Mouse (Mus musculus) brain, adult 2 months (tissue): ENCODE measurements around the gene Vamp8.

ENCODE experiments used
- DNase-seq: peaks from one replicate; pipeline ENCODE4 v3.0.0; 2011; ENCODE audit warnings: low read depth, low spot score

The Vamp8 gene

DNA sequence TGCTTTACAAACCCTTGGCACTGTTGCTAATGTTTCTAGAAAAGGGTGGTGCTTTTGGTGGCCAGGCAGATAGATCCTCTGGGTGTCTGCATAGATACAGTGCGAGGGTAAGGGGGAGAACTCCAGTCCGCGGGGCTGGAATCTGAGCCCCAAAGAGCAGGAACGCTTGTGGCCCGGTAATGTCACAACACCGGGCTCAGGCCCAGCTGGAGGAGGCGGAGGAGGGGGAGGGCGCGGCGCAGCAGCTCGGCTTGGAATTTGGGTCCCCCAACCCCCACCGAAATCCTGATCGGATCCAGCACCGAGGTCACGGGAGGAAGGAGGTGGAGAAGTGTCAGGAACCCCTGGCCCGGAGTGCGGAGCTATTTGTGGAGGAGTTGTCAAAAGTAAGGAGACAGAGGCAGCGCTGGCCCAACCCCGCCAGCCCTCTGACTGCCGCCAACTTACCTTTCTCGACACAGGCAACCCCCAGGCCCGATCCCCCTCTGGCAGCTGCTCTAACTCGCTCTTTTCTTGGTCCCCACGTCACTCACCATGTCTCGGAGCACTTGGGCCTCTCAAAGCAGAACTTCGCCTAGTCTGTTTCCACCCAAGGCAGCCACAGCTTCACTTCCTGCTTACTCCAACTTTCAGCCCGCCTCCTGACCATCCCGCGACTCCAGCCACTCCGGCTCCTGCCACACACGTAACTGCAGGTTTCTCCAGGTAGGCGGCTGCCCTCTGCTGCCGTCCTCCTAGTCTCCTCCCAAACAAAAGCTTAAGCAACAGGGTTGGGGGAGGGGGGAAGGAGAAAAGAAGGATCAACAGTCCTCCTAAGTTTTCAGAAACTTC lies at the start of gene Vamp8:
Gene Vamp8, minus strand, starts transcription at position 763 of the 831 bp plus-strand sequence.
- peak; percentile 61 for DNase-seq

- DNase-seq, result peak; percentile 98
Observed at GRCm38 (mm10) chr6:72439355-72440185, 49.1 kb upstream of the Vamp8 start, which contains the start of gene Mat2a. Gene Mat2a (minus strand): TSS chr6:72439558.

DNA sequence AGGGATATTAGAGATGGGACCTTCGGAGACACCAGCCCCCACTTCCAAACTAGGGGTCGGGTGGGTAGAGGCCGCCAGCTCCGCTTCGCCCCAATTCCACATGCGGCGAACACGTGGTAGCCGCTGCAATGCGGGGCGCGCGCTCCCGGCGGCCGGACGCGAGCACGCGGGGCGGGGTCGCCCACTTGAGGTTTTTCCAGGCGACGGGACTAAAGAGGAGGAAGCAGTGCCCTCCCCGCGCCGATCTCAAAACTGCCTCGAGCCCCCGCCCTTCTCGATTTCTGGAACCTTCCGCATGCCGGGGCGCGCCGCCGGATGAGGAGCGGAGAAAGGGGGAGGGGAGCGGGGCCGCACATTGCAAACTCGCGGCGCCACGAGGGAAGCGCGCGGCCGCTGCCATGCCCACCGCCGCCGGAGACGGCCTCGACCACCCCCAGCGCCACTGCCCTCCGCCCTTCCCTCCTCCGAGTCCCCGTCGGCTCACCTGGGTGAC lies 48.4 kb upstream of the Vamp8 start:
- peak; percentile 96 for DNase-seq

DNA sequence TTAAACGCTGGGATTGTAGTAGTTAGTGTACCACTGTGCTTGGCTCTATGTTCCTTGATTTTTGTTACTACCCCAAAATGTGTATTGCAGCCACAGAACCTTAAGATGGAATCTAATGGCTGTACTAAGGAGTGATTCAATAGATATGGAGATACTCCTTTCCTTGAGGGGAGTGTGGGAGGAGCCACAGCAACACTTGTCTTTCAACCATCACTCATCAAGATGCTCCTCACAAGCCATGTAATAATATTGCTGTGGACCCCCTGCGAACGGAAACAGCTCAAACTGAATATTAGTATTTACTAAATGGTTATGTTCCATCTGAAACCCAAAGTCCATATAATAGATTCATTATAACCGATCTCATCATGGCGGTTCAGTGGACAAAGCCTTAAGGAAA lies 47.7 kb upstream of the Vamp8 start:
- no peak for DNase-seq

- no peak for DNase-seq
Observed at GRCm38 (mm10) chr6:72432153-72432552, 41.6 kb upstream of the Vamp8 start.

- DNase-seq, result peak; percentile 82
Observed at GRCm38 (mm10) chr6:72430989-72431921, 40.8 kb upstream of the Vamp8 start.

DNA sequence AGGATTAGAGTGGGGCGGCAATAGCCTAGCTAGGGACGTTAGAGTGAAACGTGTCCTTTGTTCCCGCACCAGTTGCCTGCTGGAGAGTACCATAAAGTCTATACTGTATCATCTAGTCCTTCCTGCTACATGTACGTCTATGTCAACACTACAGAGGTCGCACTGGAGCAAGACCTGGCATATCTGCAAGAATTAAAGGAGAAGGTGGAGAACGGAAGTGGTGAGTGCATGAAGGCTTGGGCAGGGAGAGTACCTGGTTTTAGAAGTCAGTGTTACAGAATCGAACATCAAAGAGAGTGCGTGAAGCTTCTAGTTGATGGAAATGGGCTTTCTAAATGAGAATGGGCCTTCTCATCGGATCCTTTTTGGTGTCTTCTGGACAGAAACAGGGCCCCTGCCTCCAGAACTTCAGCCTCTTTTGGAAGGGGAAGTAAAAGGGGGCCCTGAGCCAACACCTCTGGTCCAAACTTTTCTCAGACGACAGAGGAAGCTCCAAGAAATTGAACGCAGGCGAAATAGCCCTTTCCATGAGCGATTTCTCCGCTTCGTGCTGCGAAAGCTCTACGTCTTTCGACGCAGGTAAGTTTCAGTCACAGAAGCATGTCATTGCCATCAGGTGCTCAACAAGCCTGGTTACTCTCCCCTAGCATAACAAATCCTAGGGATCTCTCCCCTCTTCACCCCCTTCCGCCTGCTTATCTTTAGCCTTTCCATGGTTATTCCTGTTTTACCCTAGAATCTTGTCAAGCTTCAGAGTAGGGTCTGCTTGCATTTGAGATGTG lies 38.7 kb upstream of the Vamp8 start:
- no peak for DNase-seq

DNA sequence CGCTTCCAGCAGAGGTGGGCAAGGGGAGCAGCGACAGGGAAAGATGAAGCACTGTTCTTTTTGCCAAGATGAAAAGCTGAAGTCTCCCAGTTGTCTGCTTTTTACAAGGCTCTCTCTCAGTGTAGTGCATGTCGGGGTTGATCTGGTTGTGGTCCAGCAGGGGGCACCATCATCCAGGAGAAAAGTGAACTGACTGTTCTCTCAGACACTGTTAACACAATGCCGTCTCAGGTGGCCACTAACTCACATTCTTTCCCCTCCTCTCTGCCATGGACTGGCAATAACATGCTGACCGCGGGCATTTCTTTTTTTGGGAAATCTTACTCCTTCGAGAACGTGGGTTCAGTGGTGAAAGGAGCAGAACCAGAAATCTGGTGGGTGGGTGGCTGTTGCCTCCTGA lies 37.5 kb upstream of the Vamp8 start:
- DNase-seq, result peak; percentile 85

- DNase-seq, result no peak
Observed at GRCm38 (mm10) chr6:72425646-72426045, 35.1 kb upstream of the Vamp8 start.

DNA sequence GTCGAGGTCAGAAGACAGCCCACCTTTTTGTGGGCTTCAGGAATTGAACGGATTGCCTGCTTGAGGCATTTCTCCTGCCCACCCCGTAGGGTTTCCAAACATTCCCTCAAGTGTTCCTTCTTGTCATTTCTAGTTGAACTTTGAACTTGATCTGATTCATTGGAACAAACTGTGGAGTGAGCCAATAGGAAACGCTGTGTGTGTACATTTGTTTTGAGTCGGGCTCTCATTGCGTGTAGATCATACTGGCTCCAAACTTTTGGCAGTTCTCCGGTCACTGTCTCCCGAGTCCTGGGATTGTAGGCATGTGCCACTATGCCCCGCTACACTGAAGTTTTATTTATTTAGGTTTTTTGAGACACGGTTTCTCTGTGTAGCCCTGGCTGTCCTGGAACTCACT lies 30.4 kb upstream of the Vamp8 start:
- no peak for DNase-seq

DNA sequence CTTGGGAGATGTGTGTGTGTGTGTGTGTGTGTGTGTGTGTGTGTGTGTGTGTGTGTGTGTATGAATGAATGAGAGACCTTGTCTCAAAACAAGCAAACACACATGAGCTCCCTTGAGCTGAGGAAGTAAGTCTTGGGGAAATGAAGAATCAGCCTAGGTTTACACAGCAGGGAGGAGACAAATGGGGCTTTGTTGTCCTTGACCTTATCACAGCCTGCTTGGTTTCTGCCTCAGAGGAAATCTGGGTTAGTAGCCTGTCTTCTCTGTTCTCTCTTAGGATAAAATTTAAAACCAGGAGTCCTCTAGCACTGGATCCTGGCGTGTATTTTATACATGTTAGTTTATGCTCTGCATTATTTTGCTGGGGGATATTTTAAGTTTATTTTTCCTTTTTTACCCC lies 29.3 kb upstream of the Vamp8 start:
- DNase-seq, result no peak

DNA sequence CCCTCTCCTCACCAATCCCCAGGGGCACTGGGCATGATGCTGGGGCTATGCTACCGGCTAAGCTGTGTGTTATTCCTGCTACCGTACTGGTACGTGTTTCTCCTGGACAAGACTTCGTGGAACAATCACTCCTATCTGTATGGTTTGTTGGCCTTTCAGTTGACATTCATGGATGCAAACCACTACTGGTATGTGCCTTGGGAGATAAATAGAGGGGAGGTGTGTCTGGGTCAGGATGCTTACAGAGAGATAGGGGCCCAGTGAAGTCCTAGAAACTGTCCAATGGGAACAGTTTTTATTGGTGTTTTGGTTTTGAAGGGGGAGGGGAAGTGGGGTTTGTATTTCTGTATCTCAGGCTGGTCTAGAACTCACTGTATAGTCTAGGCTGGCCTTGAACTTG lies 27.8 kb upstream of the Vamp8 start:
- no peak for DNase-seq

- DNase-seq, result no peak
Observed at GRCm38 (mm10) chr6:72415964-72416772, 25.7 kb upstream of the Vamp8 start.

- no peak for DNase-seq
Observed at GRCm38 (mm10) chr6:72415181-72415580, 24.7 kb upstream of the Vamp8 start.

GRCm38 (mm10) chr6:72414076-72414756 lies 23.7 kb upstream of the Vamp8 start, which contains the start of gene Ggcx:
Gene Ggcx (plus strand): TSS chr6:72414308.
- DNase-seq, result peak; percentile 97

DNA sequence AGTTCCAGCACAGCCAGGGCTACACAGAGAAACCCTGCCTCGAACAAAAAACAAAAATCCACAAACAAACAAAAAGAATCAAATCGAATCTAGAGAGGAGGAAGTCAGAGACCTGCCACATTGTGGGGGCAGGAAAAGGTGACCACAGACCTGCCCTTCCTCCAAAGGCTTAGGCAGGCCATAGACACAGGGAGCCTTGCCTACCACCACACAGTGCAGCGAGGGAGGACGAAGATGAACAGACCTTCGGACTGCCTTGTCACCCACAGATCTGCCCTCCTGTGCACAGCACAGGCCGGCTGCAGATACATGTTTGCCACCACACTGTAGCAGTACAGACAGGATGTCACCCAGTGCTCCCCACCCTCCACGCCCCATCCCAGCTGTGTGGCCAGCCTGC lies 20.0 kb upstream of the Vamp8 start:
- DNase-seq, result no peak

GRCm38 (mm10) chr6:72410003-72410402 lies 19.5 kb upstream of the Vamp8 start:
- DNase-seq, result no peak

DNA sequence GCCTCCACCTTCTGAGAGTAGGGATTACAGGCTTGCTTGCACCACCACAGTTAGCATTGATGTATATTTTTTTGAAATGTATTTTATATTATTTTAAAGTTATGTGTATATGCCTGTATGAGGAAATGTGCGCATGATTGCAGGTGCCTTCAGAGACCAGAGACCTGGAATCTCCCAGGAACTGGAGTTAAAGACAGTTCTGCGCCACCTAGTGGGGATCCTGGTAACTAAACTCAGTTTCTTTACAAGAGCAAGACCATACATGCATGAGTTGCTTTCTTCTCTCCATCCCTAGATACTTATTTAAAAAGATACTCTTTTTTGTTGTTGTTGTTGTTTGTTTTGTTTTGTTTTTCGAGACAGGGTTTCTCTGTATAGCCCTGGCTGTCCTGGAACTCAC lies 19.1 kb upstream of the Vamp8 start:
- DNase-seq, result peak; percentile 92

DNA sequence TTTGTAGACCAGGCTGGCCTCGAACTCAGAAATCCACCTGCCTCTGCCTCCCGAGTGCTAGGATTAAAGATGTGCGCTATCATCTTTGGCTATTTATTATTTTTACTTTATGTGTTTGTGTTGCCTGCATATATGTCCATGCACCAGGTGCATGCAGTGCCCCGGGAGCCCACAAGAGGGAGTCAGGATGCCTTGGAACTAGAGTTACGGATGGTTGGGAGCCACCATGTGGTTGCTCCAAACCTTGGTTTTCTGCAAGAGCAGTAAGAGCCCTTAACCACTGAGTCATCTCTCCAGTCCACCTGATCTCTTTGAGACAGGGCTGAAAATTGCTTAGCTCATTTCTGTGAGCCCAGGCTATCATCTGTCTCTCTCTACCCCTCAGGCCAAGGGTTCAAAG lies 16.6 kb upstream of the Vamp8 start:
- DNase-seq, result peak; percentile 96
